Mouse (Mus musculus): ENCODE measurements around the gene Eepd1.

Gene Eepd1

DNA sequence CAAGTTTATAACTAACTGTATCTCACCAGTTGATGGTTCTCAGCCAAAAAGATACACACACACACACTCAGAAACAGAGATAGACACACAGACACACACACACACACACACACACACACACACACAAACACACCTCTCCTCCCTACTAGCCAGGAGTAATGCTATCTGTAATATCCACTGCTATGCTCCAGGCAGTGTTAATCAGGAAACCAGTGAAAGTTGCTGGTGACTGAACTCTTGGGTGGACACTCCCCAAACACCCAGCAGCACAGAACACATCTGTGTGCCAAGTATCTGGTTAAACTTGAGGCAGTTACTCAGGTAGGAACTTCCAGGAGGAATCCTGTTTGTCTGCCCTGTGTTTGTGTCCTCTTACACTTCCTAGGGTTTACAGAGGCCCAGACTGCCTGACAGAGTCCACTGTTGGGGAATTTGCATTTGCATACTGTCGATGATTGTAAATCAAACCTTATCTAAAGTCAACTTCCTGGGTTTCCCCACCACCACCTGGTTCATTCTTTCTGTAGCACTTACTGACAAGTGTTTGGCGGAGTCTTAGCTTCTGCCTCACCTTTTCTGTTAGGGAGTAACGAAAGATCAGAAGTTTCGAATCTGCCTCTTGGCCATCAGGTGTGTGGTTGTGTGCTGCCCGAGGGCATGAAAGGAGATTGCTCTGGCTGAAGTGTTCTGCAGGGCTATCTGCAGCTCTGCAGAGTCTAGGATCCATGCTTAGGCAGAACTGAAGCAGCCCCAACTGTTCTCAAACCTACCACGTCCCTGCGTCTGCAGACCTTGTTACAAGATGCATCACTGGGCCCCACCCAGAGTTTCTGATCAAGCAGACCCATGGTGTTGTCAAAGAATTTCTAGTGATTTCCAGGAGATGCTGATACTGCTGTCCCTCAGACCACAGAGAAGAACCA is 97.6 kb downstream of the Eepd1 start:
- DNase-seq (ENCODE audit: extremely low spot score): no peak

DNA sequence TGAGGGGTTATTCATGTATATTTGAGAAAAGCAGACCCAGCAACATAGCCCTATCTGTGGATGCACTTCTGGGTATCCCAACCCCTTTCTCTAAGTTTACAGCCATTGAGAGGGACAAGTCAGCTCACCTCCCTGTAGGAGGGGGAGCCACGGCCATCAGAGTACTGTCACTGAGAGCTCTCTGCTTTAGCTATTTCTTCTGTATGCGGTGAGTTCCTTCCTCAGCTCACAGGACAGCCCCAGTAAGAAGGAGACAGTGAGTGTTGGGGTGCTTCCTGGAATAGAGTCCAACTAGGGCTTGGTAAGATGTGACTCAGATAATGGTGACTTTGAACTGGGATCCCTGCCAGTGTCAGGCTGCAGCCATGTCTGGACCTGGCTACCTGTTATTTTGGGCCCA is 102.3 kb downstream of the Eepd1 start:
- DNase-seq (ENCODE audit: extremely low spot score): no peak

DNA sequence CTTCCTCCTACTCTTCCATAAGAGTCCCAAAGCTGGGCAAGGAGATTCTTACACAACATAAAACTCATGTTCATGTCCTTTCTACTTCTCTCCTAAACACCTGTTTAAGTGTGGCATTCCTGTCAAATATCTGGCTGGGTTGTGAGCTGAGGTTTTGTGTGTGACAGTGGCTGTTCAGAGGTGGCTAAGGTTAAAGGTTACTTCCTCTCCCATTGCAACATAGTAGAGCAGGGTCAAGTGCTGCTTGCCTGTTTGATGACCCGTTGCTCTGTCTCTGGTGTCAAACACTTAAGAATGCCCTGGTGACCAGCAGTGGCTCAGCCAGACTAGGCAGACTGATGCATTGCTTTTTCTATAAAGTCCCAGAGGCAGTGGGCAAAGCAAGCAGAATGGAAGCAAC is 104.3 kb downstream of the Eepd1 start:
- DNase-seq (ENCODE audit: extremely low spot score): no peak

DNA sequence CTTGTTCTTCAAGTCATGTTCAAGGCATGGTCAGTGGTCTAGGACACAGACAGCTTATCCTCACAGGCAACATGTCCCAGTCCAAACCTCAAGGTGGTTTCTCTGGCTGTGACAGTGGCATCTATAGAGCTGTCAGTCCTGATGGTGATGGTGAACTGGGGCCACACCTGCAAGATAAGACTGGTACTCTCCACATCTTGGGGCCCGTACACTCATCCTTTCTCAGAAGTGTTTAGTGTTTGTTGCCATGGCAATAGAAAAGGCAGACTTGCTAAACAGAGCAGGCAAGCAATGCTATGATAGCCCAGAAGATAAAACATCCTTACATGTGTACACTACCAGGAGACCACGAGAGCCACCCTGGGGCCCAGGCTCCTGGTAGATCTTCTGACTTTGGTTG is 107.2 kb downstream of the Eepd1 start:
- no peak for DNase-seq (ENCODE audit: extremely low spot score)

DNA sequence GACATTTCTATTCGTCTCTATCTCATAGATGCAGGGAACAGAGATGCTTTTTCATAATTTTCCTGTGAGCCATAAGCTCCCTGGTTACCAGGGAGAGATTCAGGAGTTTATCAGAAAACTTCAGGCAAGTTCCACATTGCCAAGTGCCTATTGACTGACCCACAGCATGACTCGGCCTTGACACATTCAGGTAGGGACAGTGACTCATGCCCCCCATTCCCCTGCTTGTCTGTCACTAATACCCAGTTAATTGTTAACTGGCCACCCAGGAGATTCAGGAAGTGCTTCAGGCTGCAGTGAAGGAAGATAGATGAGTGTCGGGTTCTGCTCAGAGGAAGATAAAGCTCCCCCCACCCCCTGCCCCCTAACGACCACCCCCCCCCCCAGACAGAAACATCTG is 109.4 kb downstream of the Eepd1 start:
- no peak for DNase-seq (ENCODE audit: extremely low spot score)

DNA sequence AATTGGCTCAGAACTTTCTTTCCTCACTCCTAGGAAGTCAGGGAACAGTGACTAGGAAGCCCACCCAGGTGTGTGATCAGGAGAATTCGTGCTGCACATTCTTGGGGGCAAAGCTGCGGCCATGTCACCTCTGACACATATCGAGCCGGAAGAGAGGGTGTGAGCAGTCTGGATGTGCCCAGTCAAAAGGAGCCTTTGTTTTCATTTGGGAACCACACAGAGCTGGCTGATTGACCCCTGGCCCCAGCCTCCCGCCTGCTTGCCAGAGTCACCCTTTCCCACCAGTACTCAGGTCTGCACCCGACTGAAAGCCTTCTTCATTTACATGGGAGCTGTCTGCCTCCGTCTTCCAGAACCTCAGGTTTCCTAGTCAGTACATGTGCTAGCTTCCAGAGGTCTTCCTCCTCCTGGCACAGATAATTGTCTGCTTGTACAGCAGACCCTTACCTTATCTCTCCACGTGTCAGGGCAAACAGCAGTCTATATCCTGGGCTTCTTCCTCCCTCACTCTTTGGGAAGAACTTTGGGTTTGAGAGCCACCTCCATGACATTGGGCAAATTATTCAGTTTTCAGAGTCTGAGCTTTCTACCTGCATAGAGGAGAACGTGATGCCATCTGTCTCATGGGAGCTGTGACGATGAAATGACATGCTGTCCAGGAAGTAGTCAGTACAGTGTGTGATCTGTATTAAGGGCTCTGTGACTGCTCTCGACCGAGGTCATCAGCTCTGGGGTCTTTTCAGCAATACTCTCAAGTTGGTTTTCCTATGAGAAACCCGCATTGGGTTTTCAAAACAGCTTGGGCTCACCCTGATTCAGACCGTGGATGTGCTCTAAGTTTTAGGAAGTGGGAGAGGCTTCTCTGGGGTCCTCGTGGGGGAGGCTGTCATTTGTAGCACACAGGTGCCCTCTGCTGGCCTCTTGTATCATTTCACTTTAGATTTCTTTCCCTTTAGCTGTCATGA is 110.3 kb downstream of the Eepd1 start:
- DNase-seq (ENCODE audit: extremely low spot score): peak; percentile 74

DNA sequence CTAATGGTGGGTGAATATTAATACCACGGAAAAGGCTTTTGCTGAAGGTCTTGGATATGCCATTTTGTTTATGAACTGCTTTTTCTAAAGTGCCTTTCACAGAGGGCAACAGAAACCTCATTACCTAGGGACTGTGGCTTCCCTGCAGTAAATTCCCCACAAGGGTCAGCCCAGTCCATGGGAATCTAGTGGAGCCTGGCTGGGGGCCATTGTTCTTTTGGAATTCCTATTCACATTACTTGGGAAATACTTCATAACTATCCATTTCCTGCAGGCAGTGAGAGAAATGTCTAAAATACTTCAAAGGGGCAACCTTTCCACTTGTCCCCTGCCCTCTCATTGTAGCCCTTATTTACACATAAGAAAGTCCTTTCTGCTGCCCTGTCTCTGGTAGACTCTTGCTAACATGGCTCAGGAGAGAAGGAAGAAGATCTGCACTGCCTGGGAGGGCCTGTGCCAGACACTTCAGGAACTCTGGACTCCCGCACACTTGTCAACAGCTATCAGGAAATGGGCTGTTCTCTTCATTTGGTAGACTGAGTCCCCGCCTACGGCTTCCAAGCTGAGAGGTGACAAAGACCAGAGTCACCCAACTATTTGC is 111.1 kb downstream of the Eepd1 start:
- DNase-seq (ENCODE audit: extremely low spot score): no peak

DNA sequence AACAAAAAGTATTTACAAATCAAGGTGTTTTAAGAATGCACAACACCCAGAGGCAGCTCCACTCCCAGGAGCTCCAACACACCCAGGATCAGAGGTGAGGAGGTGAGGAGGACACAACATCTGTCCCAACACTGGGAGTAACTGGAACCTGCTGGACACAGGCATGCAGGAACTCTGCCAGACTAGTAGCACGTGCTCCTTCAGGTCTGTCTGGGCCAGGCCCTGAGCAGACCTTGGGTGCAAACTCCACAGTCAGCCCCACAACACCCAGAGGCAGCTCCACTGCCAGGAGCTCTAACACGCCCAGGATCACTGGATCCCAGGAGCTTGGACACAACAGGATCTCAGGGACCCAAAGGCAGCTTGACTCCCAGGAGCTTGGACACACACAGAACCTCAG is 143.4 kb downstream of the Eepd1 start:
- no peak for DNase-seq (ENCODE audit: extremely low spot score)

DNA sequence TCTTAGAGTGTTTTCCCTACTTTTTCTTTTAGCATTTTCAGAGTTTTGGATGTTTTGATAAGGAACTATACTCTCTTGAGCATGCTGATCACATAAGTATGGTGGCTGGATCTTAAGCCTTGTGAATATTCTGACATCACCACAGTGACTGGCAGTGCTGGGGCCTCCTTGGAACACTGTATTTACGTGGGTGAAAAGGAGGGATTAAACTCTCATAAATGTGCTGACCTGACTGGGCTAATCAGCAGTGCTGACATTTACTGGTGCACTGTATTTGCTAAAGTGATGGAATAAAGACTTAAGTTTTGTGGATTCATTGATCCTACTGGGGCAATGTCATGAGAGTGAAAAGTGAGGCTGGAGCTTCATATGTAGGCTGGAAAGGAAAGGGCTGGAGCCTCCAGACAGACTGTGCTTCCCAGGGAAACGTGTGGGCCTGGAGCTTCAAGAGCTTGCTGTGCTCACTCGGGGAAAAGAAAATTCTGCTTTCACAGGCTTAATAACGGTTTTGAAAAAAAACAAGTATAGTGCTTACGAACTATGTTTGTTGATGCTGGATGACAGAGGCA is 148.3 kb downstream of the Eepd1 start:
- DNase-seq (ENCODE audit: extremely low spot score): no peak

All from embryo, embryonic 9.5 days (tissue).